Mouse (Mus musculus) heart, adult 11 months (tissue): Measurements from ENCODE around the gene Ugt1a6a.

Experiments used
- DNase-seq: peaks from one replicate; pipeline ENCODE4 v3.0.0; 2022

Ugt1a6a gene

GRCm38 (mm10) chr1:88230981-88231802, 96.6 kb downstream of the Ugt1a6a start:
- peak; percentile 91 for DNase-seq

- DNase-seq: peak; percentile 94
Measured at GRCm38 (mm10) chr1:88231803-88232499, 97.3 kb downstream of the Ugt1a6a start.

GRCm38 (mm10) chr1:88232664-88233380, 98.2 kb downstream of the Ugt1a6a start:
- peak; percentile 94 for DNase-seq

- DNase-seq: peak; percentile 95
Measured at GRCm38 (mm10) chr1:88233421-88234247, 99.0 kb downstream of the Ugt1a6a start.

- peak; percentile 91 for DNase-seq
Measured at GRCm38 (mm10) chr1:88234248-88234610, 99.6 kb downstream of the Ugt1a6a start.

- DNase-seq: peak; percentile 93
Measured at GRCm38 (mm10) chr1:88234646-88235045, 100.0 kb downstream of the Ugt1a6a start.

- DNase-seq: peak; percentile 94
Measured at GRCm38 (mm10) chr1:88235046-88235893, 100.7 kb downstream of the Ugt1a6a start.

GRCm38 (mm10) chr1:88235894-88236415, 101.3 kb downstream of the Ugt1a6a start:
- DNase-seq: no peak

- no peak for DNase-seq
Measured at GRCm38 (mm10) chr1:88237311-88237710, 102.7 kb downstream of the Ugt1a6a start.

GRCm38 (mm10) chr1:88238771-88239170, 104.2 kb downstream of the Ugt1a6a start:
- peak; percentile 96 for DNase-seq

- DNase-seq: no peak
Measured at GRCm38 (mm10) chr1:88240072-88240471, 105.5 kb downstream of the Ugt1a6a start.

- peak; percentile 95 for DNase-seq
Measured at GRCm38 (mm10) chr1:88240579-88240978, 106.0 kb downstream of the Ugt1a6a start.

GRCm38 (mm10) chr1:88243861-88244260, 109.3 kb downstream of the Ugt1a6a start:
- DNase-seq: no peak

GRCm38 (mm10) chr1:88245881-88246280, 111.3 kb downstream of the Ugt1a6a start:
- DNase-seq: no peak

GRCm38 (mm10) chr1:88246386-88246785, 111.8 kb downstream of the Ugt1a6a start:
- no peak for DNase-seq

GRCm38 (mm10) chr1:88247660-88248059, 113.1 kb downstream of the Ugt1a6a start:
- DNase-seq: no peak

- DNase-seq: no peak
Measured at GRCm38 (mm10) chr1:88248658-88249057, 114.0 kb downstream of the Ugt1a6a start.

- peak; percentile 94 for DNase-seq
Measured at GRCm38 (mm10) chr1:88249596-88249995, 115.0 kb downstream of the Ugt1a6a start.

GRCm38 (mm10) chr1:88250023-88250422, 115.4 kb downstream of the Ugt1a6a start:
- DNase-seq: peak; percentile 94

GRCm38 (mm10) chr1:88253106-88253505, 118.5 kb downstream of the Ugt1a6a start:
- DNase-seq: no peak

GRCm38 (mm10) chr1:88253540-88253939, 118.9 kb downstream of the Ugt1a6a start:
- no peak for DNase-seq
